Mouse (Mus musculus): ENCODE results near the gene Atp7a. TPM values are rescaled to one million over a fixed set of nuclear protein-coding genes. Genes with fewer than 3 reads are reported as not detected.

Atp7a gene
- polyA plus RNA-seq, 1 experiment from 2014 or later = 29.0 TPM

- H3K27me3 ChIP-seq (ENCODE audit: insufficient read depth, low read length) = peaks cover 2% of the 10 kb centered on the region; the same call in 1 of the 2 replicates
- ATAC-seq (ENCODE audit: low FRiP score, low TSS enrichment) = no peak
- WGBS = 81% methylated on average over 1 of the region's 1 CpGs
- H3K27ac ChIP-seq (ENCODE audit: low read length) = no peak overlapping the region
- peaks cover 10% of the 10 kb centered on the region; the same call in 1 of the 2 replicates for H3K36me3 ChIP-seq (ENCODE audit: insufficient read depth, low read length)
- no peak overlapping the region for H3K4me2 ChIP-seq (replicated peaks; ENCODE audit: low read depth, low read length)
- no peak overlapping the region for H3K9ac ChIP-seq (replicated peaks; ENCODE audit: low read length)
- H3K9me3 ChIP-seq (ENCODE audit: low read length) = no peaks in the 10 kb centered on the region
- no peak overlapping the region for H3K4me3 ChIP-seq (ENCODE audit: low read length)
- no peaks in the 10 kb centered on the region for H3K4me1 ChIP-seq (ENCODE audit: insufficient read depth, low read length)
Measured at GRCm38 (mm10) chrX:106114674-106115073, 87.6 kb downstream of the Atp7a start.

DNA sequence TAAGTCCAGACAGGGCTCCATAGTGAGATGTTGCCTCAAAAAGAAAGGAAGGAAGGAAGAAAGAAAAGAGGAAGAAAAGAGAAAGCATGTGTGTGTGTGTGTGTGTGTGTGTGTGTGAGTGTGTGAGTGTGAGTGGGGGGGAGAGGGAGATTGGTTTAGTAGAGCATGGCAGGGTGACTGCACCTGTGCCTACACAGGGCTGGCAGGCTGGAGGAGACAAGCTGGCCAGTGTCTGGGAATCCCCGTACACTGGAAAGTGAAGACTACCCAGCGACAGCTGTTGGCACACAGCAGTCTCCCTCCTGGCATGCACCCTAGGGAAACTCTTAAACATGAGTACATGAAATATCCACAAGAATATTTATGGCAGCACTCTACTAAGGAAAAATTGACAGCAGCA, 95.7 kb downstream of the Atp7a start:
- Histone ChIP-seq H3K9me3 (ENCODE audit: low read length) (no peaks in the 10 kb centered on the region), H3K4me2 (replicated peaks; ENCODE audit: low read depth, low read length) (no peak overlapping the region), H3K36me3 (ENCODE audit: insufficient read depth, low read length) (peaks cover 11% of the 10 kb centered on the region; the same call in 1 of the 2 replicates), H3K27me3 (ENCODE audit: insufficient read depth, low read length) (0 out of 2 replicates have a peak, but pooled peaks cover 2% of the 10 kb centered on the region), H3K9ac (replicated peaks; ENCODE audit: low read length) (no peak overlapping the region), H3K4me3 (ENCODE audit: low read length) (no peak overlapping the region), H3K27ac (ENCODE audit: low read length) (no peak overlapping the region), H3K4me1 (ENCODE audit: insufficient read depth, low read length) (no peaks in the 10 kb centered on the region)
- WGBS = 82% methylated on average over 2 of the region's 2 CpGs
- no peak for ATAC-seq (ENCODE audit: low FRiP score, low TSS enrichment)

- peak; percentile 69; the same call in 1 of the 2 replicates for ATAC-seq (ENCODE audit: low FRiP score, low TSS enrichment)
- 69% methylated on average over 6 of the region's 6 CpGs for WGBS
- H3K9ac ChIP-seq (replicated peaks; ENCODE audit: low read length) = no peak overlapping the region
- H3K4me2 ChIP-seq (replicated peaks; ENCODE audit: low read depth, low read length) = no peak overlapping the region
- H3K4me1 ChIP-seq (ENCODE audit: insufficient read depth, low read length) = no peaks in the 10 kb centered on the region
- H3K9me3 ChIP-seq (ENCODE audit: low read length) = no peaks in the 10 kb centered on the region
- no peak overlapping the region for H3K27ac ChIP-seq (ENCODE audit: low read length)
- no peak overlapping the region for H3K4me3 ChIP-seq (ENCODE audit: low read length)
- H3K27me3 ChIP-seq (ENCODE audit: insufficient read depth, low read length) = no peaks in the 10 kb centered on the region
- H3K36me3 ChIP-seq (ENCODE audit: insufficient read depth, low read length) = 0 out of 2 replicates have a peak, but pooled peaks cover 2% of the 10 kb centered on the region
Measured at GRCm38 (mm10) chrX:106128283-106128682, 101.2 kb downstream of the Atp7a start.

DNA sequence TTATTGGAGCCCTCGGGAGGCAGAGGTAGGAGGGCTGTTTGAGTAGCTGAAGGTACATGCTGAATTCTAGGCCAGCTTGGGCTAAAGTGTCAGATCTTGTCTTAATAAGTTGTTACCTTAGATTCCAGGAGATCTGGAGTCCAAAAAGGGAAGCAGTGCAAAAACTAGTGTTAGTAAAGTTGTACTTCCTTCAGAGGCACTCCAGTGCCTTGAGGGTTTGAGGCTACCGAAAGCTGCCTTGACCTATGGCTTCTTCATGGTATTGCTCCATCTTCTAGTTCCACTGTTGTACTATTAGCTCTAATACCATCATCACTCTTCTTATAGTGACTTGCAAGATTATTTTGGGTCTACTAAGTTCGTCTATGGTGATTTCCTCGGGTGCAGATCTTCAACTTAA, 102.8 kb downstream of the Atp7a start:
- ATAC-seq (ENCODE audit: low FRiP score, low TSS enrichment) = no peak
- H3K4me3 ChIP-seq (ENCODE audit: low read length) = no peak overlapping the region
- 89% methylated on average over 4 of the region's 4 CpGs for WGBS
- H3K9me3 ChIP-seq (ENCODE audit: low read length) = no peaks in the 10 kb centered on the region
- H3K9ac ChIP-seq (replicated peaks; ENCODE audit: low read length) = no peak overlapping the region
- H3K36me3 ChIP-seq (ENCODE audit: insufficient read depth, low read length) = no peaks in the 10 kb centered on the region
- no peak overlapping the region for H3K4me2 ChIP-seq (replicated peaks; ENCODE audit: low read depth, low read length)
- no peak overlapping the region for H3K27ac ChIP-seq (ENCODE audit: low read length)
- peaks cover 2% of the 10 kb centered on the region; the same call in 1 of the 2 replicates for H3K27me3 ChIP-seq (ENCODE audit: insufficient read depth, low read length)
- no peaks in the 10 kb centered on the region for H3K4me1 ChIP-seq (ENCODE audit: insufficient read depth, low read length)

DNA sequence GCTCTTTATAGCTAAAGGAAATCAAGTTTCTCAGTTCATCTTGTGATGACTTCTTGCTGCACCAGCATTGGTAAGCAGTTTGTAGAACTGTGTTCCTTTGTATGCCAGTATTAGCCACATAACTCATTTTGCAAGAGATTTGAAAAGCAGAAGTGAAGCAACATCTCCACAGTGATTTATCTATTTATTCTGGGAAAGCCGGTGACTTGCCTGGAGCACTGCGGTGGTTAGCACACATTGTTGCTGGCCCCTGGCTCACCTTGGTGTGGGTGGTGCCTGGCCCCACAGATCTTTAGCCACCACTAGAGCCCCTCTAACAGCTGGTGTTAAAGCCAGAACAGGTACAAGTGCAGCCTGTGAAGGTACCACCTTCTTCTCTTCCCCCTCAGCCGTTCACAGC, 107.8 kb downstream of the Atp7a start:
- Histone ChIP-seq H3K4me3 (ENCODE audit: low read length) (no peak overlapping the region), H3K36me3 (ENCODE audit: insufficient read depth, low read length) (no peaks in the 10 kb centered on the region), H3K4me1 (ENCODE audit: insufficient read depth, low read length) (no peaks in the 10 kb centered on the region), H3K9ac (replicated peaks; ENCODE audit: low read length) (no peak overlapping the region), H3K9me3 (ENCODE audit: low read length) (no peaks in the 10 kb centered on the region), H3K4me2 (replicated peaks; ENCODE audit: low read depth, low read length) (no peak overlapping the region), H3K27me3 (ENCODE audit: insufficient read depth, low read length) (peaks cover 8% of the 10 kb centered on the region; the same call in 1 of the 2 replicates), H3K27ac (ENCODE audit: low read length) (no peak overlapping the region)
- 70% methylated on average over 3 of the region's 3 CpGs for WGBS
- ATAC-seq (ENCODE audit: low FRiP score, low TSS enrichment) = no peak

DNA sequence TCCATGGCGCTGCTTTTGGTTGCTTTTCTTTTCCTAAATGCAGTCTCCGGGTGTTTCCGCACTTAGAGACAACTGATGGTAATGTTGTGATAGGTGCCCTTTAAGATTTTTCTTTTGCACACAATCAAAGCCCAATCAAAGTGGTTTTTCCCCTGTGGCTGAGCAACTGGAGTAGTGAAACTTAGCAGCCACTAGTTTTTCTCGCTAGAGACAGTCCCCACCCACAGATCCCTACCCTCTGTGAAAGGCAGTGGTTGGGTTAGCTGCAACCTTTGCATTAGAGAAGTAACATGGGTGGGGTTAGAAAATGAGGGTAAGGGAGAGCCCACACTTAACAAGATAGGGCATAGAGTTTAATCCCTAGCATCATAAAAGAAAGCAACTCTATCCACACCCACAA, 108.4 kb downstream of the Atp7a start:
- no peak overlapping the region for H3K27ac ChIP-seq (ENCODE audit: low read length)
- 75% methylated on average over 4 of the region's 4 CpGs for WGBS
- no peak for ATAC-seq (ENCODE audit: low FRiP score, low TSS enrichment)

DNA sequence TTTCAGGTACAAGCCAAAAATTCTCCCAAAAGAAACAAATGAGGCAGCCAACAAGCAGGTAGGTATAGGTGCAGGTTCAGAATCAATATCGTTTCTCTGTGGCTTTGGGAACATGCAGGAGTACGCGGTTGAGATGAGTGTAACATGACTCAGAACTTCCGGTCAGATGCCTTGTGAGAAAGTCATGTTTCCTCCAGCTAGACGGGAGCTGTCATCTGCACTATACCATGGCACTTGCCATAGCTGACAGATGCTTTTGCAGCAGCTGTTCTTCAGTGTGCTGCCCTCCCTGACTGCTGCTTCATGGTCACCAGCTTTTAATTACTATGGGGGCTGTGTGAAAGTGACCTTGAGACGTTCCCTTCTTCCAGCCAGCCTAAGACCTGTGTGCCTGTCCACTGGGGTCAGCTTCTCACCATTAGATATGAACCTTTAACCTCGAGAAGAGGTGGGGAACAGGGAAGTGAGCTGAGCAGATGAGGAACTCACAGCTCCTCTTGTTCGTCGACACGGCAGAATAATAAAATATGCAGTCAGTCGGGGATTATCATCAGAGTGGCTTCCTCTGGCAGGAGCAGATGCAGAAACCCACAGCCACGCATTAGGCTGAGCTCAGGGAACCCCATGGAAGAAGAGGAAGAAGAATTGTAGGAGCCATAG, 109.0 kb downstream of the Atp7a start:
- ATAC-seq (ENCODE audit: low FRiP score, low TSS enrichment) = peak; percentile 42
- WGBS = 52% methylated on average over 12 of the region's 12 CpGs
- no peaks in the 10 kb centered on the region for H3K36me3 ChIP-seq (ENCODE audit: insufficient read depth, low read length)
- H3K9ac ChIP-seq (replicated peaks; ENCODE audit: low read length) = no peak overlapping the region
- H3K4me1 ChIP-seq (ENCODE audit: insufficient read depth, low read length) = no peaks in the 10 kb centered on the region
- H3K27me3 ChIP-seq (ENCODE audit: insufficient read depth, low read length) = peaks cover 8% of the 10 kb centered on the region; the same call in 1 of the 2 replicates
- no peak overlapping the region; the same call in 1 of the 2 replicates for H3K4me2 ChIP-seq (replicated peaks; ENCODE audit: low read depth, low read length)
- H3K27ac ChIP-seq (ENCODE audit: low read length) = no peak overlapping the region
- H3K9me3 ChIP-seq (ENCODE audit: low read length) = no peaks in the 10 kb centered on the region
- H3K4me3 ChIP-seq (ENCODE audit: low read length) = no peak overlapping the region

More for the DNA sequence above, 108.4 kb downstream of the Atp7a start:
- Histone ChIP-seq H3K4me2 (replicated peaks; ENCODE audit: low read depth, low read length) (no peak overlapping the region), H3K27me3 (ENCODE audit: insufficient read depth, low read length) (peaks cover 8% of the 10 kb centered on the region; the same call in 1 of the 2 replicates), H3K36me3 (ENCODE audit: insufficient read depth, low read length) (no peaks in the 10 kb centered on the region), H3K9me3 (ENCODE audit: low read length) (no peaks in the 10 kb centered on the region), H3K9ac (replicated peaks; ENCODE audit: low read length) (no peak overlapping the region), H3K4me3 (ENCODE audit: low read length) (no peak overlapping the region), H3K4me1 (ENCODE audit: insufficient read depth, low read length) (no peaks in the 10 kb centered on the region)

DNA sequence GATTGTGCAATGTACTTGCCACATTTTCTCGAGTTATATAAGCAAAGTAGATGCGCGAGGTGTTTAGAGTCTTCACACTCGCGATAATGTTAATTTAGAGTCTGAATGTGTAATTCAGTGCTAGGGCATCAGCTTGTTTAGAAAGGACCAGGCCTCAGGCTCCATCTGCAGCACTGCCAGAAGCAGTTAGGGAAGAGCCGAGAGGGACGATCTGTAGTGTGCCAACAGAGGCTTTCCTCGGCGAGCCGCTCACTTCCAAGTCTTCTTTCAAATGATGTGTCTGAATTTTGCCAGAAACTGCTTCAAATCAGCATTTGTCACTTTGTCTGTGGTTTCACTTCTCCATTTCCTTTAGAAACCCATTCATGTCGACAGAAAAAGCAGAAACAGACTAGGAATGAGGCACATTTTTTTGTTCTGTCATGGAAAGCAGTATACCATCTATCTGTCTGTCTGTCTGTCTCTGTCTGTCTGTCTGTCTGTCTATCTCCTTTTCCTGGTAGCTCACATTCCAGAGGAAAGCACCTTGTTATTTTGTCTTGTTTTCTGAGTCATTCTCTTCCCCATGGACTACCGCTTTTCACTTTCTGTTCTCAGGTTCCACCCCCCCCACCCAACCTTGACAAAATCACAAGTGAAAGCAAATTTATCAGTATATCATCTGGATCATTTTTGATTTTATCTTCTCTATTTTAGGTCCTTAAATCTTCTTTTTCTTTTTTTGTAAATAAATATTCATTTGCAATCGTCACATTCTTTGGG, 112.4 kb downstream of the Atp7a start:
- H3K4me3 ChIP-seq (ENCODE audit: low read length) = no peak overlapping the region
- no peaks in the 10 kb centered on the region for H3K36me3 ChIP-seq (ENCODE audit: insufficient read depth, low read length)
- H3K9me3 ChIP-seq (ENCODE audit: low read length) = no peaks in the 10 kb centered on the region
- no peak for ATAC-seq (ENCODE audit: low FRiP score, low TSS enrichment)
- H3K9ac ChIP-seq (replicated peaks; ENCODE audit: low read length) = no peak overlapping the region
- H3K27ac ChIP-seq (ENCODE audit: low read length) = no peak overlapping the region
- no peak overlapping the region for H3K4me2 ChIP-seq (replicated peaks; ENCODE audit: low read depth, low read length)
- 79% methylated on average over 13 of the region's 13 CpGs for WGBS
- peaks cover 8% of the 10 kb centered on the region; the same call in 1 of the 2 replicates for H3K27me3 ChIP-seq (ENCODE audit: insufficient read depth, low read length)
- no peaks in the 10 kb centered on the region for H3K4me1 ChIP-seq (ENCODE audit: insufficient read depth, low read length)

DNA sequence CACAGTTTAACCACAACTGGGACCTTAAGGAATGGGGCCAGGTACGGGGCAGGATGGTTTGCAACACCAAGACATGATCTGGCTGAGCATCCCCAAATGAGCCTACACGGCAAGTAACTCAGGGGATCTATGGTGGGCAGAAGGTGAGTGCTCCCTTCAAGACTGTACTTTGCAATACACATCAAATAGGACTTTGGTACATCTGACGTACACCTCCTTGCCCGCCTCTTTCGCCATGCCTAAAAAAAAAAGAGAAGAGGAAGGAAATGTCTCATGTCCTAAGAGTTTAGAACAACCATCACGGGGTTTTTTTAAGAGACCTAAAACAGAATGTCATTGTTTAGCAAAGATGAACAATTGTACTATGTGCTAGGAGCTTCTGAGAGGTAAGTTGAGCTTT, 115.9 kb downstream of the Atp7a start, which contains the start of gene Tlr13:
TSS of gene Tlr13 (plus strand) at position 269 of the 400 bp plus-strand sequence.
- no peak for ATAC-seq (ENCODE audit: low FRiP score, low TSS enrichment)
- Histone ChIP-seq H3K36me3 (ENCODE audit: insufficient read depth, low read length) (no peaks in the 10 kb centered on the region), H3K27ac (ENCODE audit: low read length) (no peak within 1 kb of the TSS), H3K4me3 (ENCODE audit: low read length) (no peak within 1 kb of the TSS), H3K27me3 (ENCODE audit: insufficient read depth, low read length) (peaks cover 6% of the 10 kb centered on the region; the same call in 1 of the 2 replicates), H3K9me3 (ENCODE audit: low read length) (no peaks in the 10 kb centered on the region), H3K4me2 (replicated peaks; ENCODE audit: low read depth, low read length) (no peak within 1 kb of the TSS), H3K4me1 (ENCODE audit: insufficient read depth, low read length) (no peaks in the 10 kb centered on the region), H3K9ac (replicated peaks; ENCODE audit: low read length) (no peak within 1 kb of the TSS)
- WGBS = 81% methylated on average over 6 of the region's 6 CpGs

DNA sequence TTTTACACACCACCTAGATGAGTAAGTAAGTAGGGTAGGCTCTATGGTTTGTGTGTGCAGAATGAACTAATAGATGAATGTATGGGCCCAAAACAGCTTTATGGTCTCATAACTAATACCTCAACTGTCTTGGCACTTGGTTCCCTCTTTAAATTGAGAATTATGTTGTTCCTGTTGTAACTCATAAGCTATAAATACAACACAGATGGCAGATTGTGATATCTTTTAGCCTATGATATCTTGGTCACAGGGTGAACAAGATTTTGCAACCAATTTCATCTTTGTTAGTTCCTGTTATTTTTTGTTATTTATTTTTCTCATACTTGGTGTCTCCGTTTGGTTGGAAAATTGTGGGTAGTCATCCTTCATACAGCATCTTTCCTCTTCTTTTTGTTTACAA, 121.1 kb downstream of the Atp7a start:
- Histone ChIP-seq H3K4me3 (ENCODE audit: low read length) (no peak overlapping the region), H3K9me3 (ENCODE audit: low read length) (no peaks in the 10 kb centered on the region), H3K4me1 (ENCODE audit: insufficient read depth, low read length) (no peaks in the 10 kb centered on the region), H3K27me3 (ENCODE audit: insufficient read depth, low read length) (peaks cover 4% of the 10 kb centered on the region; the same call in 1 of the 2 replicates), H3K27ac (ENCODE audit: low read length) (no peak overlapping the region), H3K36me3 (ENCODE audit: insufficient read depth, low read length) (no peaks in the 10 kb centered on the region), H3K4me2 (replicated peaks; ENCODE audit: low read depth, low read length) (no peak overlapping the region), H3K9ac (replicated peaks; ENCODE audit: low read length) (no peak overlapping the region)
- no peak for ATAC-seq (ENCODE audit: low FRiP score, low TSS enrichment)
- WGBS = 94% methylated on average over 1 of the region's 1 CpGs

Data from kidney, embryonic 16.5 days (tissue).